Mouse (Mus musculus): ENCODE measurements around the gene C1qtnf5.
"Not testable (repeated sequence)": the region's sequence is repeated elsewhere in the genome, so short reads cannot be mapped to it uniquely, and the experiment has no call there.

C1qtnf5 gene

DNA sequence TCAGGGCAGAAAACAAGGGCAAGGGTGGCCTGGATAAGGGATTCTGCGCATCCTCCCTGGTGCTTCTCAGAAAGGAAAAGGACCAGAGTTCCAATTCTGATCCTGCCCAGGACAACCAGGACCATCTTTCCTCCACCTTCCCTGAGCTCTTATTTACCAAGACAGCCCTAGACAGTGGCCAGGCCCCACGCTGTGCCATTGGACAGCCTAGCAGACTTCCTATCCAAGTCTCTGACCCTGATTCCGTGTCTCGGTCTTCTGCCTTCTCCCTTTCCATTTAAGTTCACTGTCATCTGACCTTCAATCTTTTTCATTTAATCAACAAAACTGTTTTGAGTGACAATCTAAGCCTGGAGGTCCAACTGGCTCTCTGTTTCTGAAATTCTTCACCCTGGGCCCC lies 449 bp upstream of the C1qtnf5 start:
- no peak for DNase-seq (ENCODE audit: low spot score)

DNA sequence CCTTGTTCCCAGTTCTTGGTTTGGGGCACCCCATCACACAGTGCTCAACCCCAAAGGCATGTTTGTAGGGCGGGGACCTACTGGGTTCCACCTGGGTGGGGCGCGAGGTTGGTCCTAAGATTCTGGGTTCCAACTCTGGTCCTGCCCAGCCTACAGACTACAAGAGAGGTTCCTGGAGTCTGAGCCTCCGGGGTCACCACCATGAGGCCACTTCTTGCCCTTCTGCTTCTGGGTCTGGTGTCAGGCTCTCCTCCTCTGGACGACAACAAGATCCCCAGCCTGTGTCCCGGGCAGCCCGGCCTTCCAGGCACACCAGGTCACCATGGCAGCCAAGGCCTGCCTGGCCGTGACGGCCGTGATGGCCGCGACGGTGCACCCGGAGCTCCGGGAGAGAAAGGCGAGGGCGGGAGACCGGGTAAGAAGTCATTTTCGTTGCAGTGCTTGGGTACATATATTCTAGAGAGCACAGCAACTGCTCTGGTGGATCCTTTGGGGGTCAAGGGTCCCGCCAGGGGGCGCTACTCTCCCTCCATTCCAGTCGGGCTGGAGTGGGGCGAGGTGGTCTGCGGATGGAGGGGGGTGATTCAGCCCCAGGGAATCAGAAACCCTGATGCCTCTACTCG lies 623 bp downstream of the C1qtnf5 start:
- DNase-seq (ENCODE audit: low spot score): no peak

DNA sequence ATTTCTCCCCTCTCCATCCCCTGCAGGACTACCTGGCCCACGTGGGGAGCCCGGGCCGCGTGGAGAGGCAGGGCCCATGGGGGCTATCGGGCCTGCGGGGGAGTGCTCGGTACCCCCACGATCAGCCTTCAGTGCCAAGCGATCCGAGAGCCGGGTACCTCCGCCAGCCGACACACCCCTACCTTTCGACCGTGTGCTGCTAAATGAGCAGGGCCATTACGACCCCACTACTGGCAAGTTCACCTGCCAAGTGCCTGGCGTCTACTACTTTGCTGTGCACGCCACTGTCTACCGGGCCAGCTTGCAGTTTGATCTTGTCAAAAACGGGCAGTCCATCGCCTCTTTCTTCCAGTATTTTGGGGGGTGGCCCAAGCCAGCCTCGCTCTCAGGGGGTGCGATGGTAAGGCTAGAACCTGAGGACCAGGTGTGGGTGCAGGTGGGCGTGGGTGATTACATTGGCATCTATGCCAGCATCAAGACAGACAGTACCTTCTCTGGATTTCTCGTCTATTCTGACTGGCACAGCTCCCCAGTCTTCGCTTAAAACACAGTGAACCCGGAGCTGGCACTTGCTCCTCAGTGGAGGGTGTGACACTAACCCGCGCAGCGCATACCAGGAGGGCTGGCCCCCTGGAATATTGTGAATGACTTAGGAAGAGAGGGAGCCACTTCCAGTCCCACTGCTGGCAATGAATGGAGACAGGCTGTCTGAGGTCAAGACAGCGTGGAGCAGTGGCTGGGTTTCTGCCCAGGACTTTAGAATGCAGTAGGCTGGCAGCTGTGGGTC lies 1.4 kb downstream of the C1qtnf5 start:
- DNase-seq (ENCODE audit: low spot score): no peak

DNA sequence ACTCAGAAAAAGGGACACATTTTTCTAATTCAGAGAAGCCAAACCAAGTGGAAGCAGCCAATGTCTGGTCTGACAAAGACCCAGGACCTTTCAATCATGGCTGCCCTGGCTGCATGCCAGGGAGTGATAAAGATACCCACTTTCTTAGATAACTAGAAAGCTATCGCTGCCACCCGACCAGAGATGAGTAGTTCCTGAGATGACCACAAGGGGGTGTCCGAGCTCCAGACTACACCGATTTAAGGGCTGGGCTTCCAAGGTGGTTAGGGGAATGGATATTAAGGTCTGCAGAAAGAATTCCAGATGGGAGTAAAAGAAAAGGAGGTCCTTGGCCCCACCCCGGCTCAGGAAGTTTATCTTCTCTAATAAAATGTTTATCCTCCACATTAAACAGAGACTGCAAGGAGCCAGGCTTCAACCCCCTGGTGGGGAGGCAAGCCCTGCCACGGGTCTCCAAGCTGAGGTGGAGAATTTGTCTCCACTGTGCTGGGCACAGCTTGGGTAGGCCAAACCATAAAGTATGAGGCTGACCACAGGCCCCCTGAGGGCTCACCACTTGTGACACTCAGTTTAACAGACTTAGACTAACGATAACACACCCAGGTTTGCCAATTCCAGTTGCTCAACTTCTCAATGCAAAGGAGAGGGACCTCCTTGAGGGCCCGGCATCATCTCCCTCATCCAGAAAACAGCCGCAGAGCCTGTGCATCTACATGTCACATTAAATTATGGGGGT lies 2.5 kb downstream of the C1qtnf5 start:
- DNase-seq (ENCODE audit: low spot score): no peak

DNA sequence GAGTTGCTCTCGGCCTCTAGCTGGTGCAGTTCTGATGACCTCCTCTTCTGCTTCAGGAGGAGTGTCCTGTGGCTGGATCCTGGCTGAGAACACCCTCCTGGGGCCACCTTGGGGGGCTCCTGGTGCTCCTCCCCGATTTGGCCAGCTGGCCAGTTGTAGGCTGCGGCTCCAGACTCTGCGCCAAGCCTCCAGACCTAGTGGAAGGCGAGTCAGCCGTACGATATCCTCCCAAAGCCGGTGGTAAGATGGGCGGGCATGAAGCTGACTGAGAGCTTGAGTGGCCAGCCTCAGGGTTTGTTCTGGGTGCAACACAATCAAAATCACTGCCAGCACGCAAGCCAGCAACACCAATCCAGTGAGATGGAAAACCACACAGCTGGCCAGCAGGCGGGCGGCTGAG lies 4.9 kb downstream of the C1qtnf5 start:
- not testable (repeated sequence) for DNase-seq (ENCODE audit: low spot score)

DNA sequence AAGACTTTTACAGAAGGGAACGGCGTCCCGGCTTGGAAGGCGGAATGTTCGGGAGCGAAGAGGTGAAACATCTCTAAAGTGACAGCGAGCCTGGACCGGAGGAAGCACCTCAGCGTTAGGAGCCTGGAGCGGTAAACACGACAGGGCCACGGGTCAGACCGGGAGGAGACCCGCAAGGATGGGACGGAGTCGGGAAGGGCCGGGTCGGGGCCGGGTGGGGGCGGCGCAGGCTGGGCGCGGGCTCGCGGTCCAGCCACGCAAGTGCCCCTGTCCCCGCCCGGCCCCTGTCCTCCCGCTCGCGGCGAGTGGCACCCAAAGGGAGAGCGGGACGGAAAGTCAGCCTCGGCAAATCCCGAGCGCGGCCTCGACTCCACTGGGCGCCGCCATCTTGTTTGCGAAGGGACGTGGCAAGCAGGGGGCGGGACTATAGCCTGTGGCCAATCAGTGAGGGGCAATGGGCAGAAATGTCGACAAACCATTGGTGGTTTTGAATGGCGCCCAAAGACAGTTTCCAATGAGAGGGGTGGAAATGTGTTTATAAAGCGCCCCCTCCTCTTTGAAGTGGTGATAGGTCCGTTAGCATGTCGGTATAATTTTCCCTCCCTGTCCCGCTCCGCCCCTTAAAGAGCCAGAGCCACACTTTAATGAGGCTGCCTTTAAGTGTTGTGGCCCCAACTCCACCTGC lies 6.2 kb downstream of the C1qtnf5 start, which contains the start of the genes Gm49380 and Rnf26:
Gm49380 (minus strand) TSS at position 396 of the 685 bp plus-strand sequence.
Rnf26 (minus strand) TSS at position 413 of the 685 bp plus-strand sequence.
- DNase-seq (ENCODE audit: low spot score): peak; percentile 88

DNA sequence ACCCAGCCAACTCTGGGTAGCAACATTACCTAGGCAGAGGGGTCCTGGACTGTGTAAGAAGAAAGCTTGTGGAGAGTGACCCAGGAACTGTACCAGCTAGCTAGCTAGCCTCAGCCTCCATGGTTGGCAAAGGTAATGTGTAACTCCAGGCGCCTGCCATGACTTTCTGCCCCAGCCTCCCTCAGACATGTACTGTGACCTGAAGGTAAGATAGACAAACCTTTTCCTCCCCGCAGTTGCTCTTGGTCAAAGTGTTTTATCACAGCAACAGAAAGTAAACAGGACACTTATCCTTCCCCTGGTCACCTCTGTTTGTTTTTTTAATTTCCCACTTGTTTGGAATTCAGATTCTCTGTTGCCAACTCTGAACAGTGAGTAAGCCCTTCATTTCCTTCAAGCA lies 7.4 kb downstream of the C1qtnf5 start:
- no peak for DNase-seq (ENCODE audit: low spot score)

DNA sequence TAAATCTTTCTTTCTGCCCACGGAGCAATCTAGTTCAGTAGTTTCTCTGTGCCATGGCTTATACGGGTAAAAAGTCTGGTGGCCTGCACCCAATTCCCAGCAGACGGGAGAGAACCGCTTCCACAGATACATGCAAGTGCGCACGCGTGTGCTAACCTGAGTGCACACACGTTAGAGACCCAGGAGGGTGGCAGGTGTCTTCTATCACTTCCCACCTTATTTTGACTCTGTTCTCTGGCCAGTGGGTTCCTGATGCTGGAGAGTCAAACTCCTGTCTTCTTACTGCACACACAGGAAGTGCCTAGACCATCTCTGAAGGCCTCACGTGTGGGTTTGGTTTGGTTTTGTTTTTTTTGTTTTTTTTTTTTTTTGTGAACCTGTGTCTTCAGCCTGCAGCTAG lies 8.6 kb downstream of the C1qtnf5 start:
- DNase-seq (ENCODE audit: low spot score): no peak

DNA sequence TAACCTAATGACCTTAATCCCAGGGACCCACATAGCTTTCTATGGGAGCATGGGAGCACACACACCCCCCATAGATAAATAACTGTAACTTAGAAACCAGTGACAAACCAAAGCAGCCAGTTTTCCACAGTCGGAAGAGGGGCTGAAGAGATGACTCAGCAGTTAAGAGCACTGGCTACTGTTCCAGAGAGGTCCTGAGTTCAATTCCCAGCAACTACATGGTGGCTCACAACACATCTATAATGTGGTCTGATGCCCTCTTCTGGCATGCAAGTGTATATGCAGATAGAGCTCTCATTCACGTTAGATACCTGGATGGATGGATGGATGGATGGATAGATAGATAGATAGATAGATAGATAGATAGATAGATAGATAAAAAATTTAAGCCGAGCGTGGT lies 9.1 kb downstream of the C1qtnf5 start:
- no peak for DNase-seq (ENCODE audit: low spot score)

DNA sequence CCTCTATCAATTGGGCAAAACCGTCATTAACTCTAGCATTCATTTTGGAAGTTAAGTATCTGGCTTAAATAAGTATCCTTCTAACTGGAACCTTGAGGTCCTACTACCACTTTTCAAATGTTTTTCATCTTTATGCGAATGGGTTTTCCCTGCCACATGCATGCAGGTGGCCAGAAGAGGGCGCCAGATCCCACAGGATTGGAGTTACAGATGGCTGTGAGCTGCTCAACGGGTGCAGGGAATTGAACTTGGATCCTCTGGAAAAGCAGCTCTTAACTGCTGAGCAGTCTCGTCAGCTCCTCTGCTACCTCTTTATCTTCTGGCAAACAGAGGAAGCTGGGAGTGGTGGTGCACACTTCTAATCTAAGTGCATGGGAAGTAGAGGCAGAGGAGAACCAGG lies 12.0 kb downstream of the C1qtnf5 start:
- no peak for DNase-seq (ENCODE audit: low spot score)

DNA sequence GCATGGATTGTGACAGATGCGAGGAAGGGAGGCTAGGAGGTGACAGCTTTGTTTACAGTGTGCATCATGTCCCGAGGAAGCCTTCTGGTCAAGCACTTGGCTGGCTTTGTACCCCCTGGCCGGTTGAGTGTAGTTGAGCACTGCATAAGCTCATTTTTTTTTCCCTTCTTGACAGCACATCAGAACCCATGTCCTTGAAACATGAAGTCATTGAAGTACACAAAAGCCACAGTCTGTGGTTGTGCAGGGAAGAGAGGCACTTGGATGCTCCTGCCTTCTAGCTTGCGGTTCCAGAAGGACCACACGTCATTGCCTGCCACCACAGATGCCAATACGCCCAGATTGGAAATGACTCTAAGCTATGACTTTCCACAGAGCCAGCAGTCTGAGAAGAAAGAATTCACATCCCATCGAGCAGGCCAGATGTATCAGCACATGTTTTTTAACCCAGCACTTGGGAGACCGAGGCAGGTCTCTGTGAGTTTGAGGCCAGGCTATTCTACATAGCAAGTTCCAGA lies 13.0 kb downstream of the C1qtnf5 start:
- DNase-seq (ENCODE audit: low spot score): no peak

DNA sequence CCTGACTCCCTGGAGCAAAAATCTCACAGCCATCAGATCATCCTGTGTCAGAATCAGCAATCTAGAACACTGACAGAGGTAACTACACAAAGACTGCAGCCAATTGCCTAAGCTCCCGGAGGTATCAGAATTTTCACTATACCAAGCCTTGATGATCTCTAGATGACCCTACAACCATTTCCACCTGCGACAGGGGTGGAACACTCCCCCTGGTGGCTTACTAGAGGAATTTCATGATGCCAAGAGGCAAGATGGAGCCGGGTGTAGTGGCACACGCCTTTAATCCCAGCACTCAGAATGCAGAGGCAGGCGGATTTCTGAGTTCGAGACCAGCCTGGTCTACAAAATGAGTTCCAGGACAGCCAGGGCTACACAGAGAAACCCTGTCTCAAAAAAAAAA lies 17.3 kb downstream of the C1qtnf5 start:
- DNase-seq (ENCODE audit: low spot score): no peak

DNA sequence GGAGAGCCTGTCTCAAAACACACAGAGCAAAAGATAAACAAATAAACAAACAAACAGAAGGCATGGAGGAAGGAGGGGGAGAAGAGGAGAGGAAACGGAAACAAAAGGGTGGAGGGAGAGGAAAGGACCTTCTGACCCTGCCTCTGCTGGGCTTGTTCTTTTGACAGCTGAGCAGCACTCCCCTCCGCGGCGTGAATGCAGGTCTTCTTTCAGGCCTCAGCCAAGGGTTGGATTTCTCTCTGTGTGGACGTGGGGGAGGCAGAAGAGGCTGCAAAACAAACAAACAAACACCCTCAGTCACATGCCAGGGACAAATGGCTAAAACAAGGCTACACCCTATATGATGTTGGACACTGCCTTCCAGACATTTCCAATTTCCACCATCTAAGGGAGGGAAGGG lies 18.0 kb downstream of the C1qtnf5 start:
- no peak for DNase-seq (ENCODE audit: low spot score)

DNA sequence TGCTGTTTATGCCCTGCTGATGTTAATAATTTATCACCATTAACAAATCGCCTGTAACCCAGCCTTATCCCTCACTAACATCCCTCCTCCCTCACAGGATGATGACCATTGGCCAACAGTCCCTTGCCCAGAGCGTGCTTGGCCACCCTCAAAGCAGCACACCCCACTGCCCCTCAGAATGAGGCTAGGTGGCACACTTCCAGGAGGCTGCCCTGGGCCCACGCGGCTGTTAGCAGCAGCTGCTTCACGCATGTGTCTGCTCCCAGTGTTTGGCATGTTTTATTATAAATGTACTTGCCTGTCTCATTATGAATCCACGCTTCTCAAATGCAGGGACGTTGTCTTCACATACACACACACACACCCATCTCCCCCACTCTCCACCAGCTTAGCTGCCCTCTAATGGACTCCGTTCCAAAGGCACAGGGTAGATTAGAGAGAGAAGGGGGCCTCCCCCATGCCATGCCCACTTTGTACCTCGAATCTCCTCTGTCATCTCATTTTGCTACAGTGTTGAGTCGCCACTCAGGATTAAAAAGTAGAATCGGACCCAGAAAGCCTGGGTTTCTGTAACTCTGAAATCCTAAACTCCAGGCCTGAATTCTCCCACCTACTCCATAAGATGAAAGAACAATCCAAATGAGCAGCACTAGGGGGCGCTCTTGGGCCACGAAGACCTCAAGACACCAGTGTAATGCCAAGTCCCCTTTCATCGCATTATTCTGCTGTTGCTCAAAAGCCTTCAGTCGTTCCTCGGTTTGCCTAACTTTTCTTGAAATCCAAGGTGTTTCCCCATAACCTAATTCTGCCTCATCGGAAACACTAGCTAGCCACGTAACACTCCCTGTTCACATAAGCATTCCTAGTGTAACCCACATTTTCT lies 18.7 kb downstream of the C1qtnf5 start:
- no peak for DNase-seq (ENCODE audit: low spot score)

DNA sequence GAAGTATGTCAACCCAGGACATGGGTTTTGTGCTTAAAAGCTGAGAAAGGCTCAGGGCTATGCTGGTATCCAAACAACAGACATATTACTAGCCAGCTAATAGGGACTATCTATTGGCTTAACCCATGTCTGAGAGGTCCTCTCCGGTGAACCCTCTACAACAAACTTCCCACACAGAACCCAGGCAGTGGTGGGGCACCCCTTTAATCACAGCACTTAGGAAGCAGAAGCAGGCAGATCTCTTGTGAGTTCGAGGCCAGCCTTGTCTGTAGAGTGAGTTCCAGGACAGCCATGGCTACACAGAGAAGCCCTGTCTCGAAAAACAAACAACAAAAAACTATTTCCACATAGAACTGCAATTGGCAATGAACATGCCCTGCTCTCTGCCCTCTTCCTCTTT lies 19.7 kb downstream of the C1qtnf5 start:
- no peak for DNase-seq (ENCODE audit: low spot score)

DNA sequence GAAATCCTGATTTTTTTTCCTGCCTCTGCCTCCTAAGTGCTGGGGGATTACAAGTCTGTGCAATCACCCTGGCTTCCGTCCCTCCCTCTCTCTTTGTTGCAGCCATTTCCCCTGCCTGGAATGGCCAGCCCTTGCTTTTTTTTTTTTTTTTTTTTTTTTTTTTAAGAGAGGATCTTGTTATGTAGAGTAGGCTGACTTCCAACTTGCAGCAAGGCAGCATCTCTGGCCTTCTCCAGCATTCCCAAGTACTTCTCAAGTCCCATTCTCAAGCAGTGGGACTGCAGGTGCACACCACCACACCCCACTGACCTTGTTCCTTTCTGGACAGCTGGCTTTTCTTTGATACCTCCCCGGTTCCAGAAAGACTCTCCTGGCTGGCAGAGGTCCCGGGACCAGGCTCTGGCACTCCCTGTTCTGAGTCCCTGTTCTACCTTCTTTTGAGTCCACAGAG lies 20.3 kb downstream of the C1qtnf5 start:
- no peak for DNase-seq (ENCODE audit: low spot score)

DNA sequence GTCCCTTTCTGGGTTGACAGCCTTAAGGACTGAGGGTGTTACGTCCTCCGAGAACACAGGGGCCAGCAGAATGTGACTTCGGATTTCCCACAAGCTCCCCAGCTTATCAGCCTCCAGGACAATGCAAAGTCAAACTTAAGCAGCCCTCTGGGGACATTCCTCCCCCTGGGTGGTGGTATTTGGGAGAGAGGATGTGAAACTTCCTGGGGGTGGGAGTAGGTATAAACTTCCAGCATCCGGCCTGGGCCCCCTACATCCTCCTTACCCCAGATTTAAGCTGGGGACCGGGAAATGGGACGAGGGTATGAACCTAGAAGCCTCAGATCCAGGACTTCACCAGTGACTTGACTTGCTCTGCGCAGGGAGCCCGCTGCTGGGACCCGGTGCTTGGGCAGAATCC lies 22.6 kb downstream of the C1qtnf5 start:
- no peak for DNase-seq (ENCODE audit: low spot score)

DNA sequence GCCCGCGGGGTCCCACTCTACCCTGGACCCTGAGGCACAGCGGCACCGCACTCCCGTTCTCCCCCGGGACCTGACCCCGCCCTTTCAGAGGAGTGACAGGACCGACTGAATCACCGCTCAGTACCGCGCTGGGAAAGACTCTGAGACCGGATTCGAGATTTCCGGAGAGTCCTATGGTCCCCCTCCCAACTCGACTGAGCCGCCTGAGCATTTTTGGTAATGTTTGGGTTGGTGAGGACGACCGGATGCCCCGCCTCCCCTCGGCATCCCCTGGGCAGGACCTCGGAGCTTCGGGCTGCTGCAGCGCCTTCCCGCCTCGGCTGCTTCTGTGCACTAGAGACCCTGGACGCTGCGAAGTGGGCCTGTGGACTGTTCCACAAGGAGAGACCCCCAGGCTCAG lies 23.0 kb downstream of the C1qtnf5 start:
- peak; percentile 53 for DNase-seq (ENCODE audit: low spot score)

DNA sequence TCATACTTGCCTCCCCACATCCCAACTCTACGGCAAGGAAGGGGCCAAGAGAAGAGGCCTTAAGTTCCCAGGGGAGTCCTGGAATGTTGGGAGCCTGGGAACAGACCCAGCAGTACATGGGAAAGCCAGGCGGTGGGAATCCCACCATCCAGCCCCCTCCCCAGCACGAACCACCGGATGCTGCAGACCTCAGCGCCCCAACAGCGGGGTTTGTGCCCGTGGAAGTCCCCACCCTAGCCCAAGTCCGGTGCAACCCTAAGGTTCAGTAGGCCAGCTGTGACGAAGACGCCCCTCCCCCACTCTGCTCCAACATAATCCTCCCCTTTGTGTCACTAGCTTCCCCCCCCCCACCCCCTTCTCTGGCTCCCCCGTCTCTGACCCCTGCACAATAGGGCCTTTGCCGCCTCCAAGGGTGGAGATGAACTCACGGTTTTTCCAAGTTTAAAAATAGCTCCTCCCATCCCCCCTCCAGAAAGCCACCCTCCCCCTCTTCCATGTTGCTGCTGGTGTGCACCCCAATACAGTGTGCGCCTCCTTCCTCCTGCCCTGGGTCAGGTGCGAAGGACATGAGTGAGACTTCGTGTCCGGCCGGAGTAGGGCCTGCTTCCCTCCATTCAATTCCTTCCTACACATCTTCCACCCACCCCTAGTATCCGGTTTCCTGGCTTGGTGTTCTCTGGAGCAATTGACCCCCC lies 23.7 kb downstream of the C1qtnf5 start:
- DNase-seq (ENCODE audit: low spot score): no peak

DNA sequence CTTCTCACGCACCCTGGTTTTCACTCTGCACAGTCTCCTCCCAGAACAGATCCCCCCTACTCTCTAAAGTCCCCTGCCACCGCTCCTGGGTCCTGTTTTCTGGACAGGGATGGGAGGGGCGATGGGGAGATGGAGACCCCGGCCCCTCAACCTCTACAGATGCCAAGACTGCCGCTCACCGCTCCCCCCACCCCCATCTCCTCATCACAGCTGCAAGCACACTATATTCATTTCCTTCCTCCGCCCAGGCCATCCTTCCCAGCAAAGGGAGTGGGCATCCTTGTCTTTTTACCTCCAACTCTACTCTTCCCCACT lies 24.2 kb downstream of the C1qtnf5 start:
- DNase-seq (ENCODE audit: low spot score): no peak

DNA sequence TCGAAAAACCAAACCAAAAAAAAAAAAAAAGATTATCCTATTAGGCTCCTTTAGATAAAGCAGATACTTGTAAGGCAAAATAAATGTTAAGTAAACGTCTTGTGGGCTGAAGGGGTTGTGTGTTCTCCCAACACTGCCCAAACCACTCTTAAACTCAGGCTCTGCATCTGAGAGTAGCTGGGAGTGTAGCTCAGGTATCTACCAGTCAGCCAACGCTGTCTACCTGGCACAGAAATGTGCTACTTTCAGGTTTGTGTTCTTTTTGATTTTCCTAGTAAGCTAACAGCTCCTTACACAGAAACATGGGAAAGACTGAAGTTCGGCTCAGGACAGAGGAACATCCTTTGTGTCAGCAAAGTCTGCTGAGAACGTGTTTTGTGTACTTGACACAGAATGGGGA lies 25.2 kb downstream of the C1qtnf5 start:
- DNase-seq (ENCODE audit: low spot score): no peak
